Mouse (Mus musculus): ENCODE measurements at regions not wholly inside any gene's neighbourhood (a gene's known extent, or its start where the extent isn't known, plus 50 kb on each side); places are given as distances from the start of the nearest gene placed in this dataset.
A peak's percentile ranks its signal among the peaks of the same experiment; 100 is the strongest.

- no peak for DNase-seq (ENCODE audit: low spot score in 2 of 2)
Measured at GRCm38 (mm10) chr7:71873817-71874216, 432.6 kb downstream of the Mctp2 start.

- DNase-seq (ENCODE audit: low spot score in 2 of 2) = no peak
Measured at GRCm38 (mm10) chr7:71872912-71873311, 433.5 kb downstream of the Mctp2 start.

- DNase-seq (ENCODE audit: low spot score in 2 of 2) = peak in 1 of 2 experiments; percentile 4
Measured at GRCm38 (mm10) chr7:71867090-71867489, 439.3 kb downstream of the Mctp2 start.

GRCm38 (mm10) chr7:71865371-71866166 lies 440.8 kb downstream of the Mctp2 start:
- no peak for DNase-seq (ENCODE audit: low spot score in 2 of 2)

GRCm38 (mm10) chr7:71852864-71853263 lies 453.5 kb downstream of the Mctp2 start:
- no peak for DNase-seq (ENCODE audit: low spot score in 2 of 2)

- DNase-seq (ENCODE audit: low spot score in 2 of 2) = no peak
Measured at GRCm38 (mm10) chr7:71849174-71849573, 457.2 kb downstream of the Mctp2 start.

- no peak for DNase-seq (ENCODE audit: low spot score in 2 of 2)
Measured at GRCm38 (mm10) chr7:71837845-71838244, 468.6 kb downstream of the Mctp2 start.

- DNase-seq (ENCODE audit: low spot score in 2 of 2) = no peak
Measured at GRCm38 (mm10) chr7:71831790-71832525, 474.4 kb downstream of the Mctp2 start.

- no peak for DNase-seq (ENCODE audit: low spot score in 2 of 2)
Measured at GRCm38 (mm10) chr7:71829567-71829966, 476.8 kb downstream of the Mctp2 start.

- no peak for DNase-seq (ENCODE audit: low spot score in 2 of 2)
Measured at GRCm38 (mm10) chr7:71816138-71816537, 464.9 kb upstream of the Gm10295 start.

- DNase-seq (ENCODE audit: low spot score in 2 of 2) = no peak
Measured at GRCm38 (mm10) chr7:71794201-71794600, 442.9 kb upstream of the Gm10295 start.

GRCm38 (mm10) chr7:71788401-71788800 lies 437.1 kb upstream of the Gm10295 start:
- DNase-seq (ENCODE audit: low spot score in 2 of 2) = no peak

- no peak for DNase-seq (ENCODE audit: low spot score in 2 of 2)
Measured at GRCm38 (mm10) chr7:71782496-71782895, 431.2 kb upstream of the Gm10295 start.

GRCm38 (mm10) chr7:71749886-71750285 lies 398.6 kb upstream of the Gm10295 start:
- DNase-seq (ENCODE audit: low spot score in 2 of 2) = no peak

GRCm38 (mm10) chr7:71746118-71746897 lies 395.0 kb upstream of the Gm10295 start:
- no peak for DNase-seq (ENCODE audit: low spot score in 2 of 2)

- no peak for DNase-seq (ENCODE audit: low spot score in 2 of 2)
Measured at GRCm38 (mm10) chr7:71728509-71728908, 377.2 kb upstream of the Gm10295 start.

GRCm38 (mm10) chr7:71708209-71708608 lies 356.9 kb upstream of the Gm10295 start:
- DNase-seq (ENCODE audit: low spot score in 2 of 2) = no peak

GRCm38 (mm10) chr7:71706201-71706600 lies 354.9 kb upstream of the Gm10295 start:
- DNase-seq (ENCODE audit: low spot score in 2 of 2) = no peak

GRCm38 (mm10) chr7:71705426-71706050 lies 354.3 kb upstream of the Gm10295 start:
- DNase-seq (ENCODE audit: low spot score in 2 of 2) = peak; percentile 5 to 27

GRCm38 (mm10) chr7:71704661-71705240 lies 353.5 kb upstream of the Gm10295 start:
- no peak for DNase-seq (ENCODE audit: low spot score in 2 of 2)

All from gastrocnemius, adult 8-10 months (tissue).